Mouse (Mus musculus) megakaryocyte-erythroid progenitor cell, adult 5 weeks (primary cell): ENCODE measurements around the gene Olfr1356. TPM values are rescaled to one million over a fixed set of nuclear protein-coding genes. Genes with fewer than 3 reads are reported as not detected.

Experiments
- polyA plus RNA-seq: library from polyadenylated mRNA; stranded (reverse); fragments of >175 nt; gene quantifications from 2 replicates; pipeline ENCODE4 v1.2.3, GENCODE M21; 2012

The Olfr1356 gene
- polyA plus RNA-seq: not detected in 2 replicates

DNA sequence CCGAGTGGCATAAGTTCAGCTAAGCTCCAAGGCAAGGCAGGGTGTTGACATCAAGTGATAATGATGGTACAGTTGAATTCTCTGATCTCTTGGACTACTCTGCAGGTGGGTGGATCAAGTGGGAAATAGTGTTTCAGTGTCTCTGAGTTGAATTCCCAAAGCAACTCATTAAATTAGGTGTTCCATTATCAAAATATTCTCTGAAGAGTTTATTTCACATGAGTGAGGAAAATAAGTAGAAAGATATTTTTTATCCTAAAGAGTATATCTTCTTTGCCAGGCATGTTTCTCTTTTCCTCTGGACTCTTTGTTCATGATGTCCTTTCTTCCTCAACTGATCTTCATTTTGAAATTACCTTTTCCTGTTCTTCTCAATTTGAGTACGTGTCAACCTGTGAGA lies at the start of gene Olfr1356:
Gene Olfr1356 (minus strand): TSS at position 101 of the 400 bp plus-strand sequence.

DNA sequence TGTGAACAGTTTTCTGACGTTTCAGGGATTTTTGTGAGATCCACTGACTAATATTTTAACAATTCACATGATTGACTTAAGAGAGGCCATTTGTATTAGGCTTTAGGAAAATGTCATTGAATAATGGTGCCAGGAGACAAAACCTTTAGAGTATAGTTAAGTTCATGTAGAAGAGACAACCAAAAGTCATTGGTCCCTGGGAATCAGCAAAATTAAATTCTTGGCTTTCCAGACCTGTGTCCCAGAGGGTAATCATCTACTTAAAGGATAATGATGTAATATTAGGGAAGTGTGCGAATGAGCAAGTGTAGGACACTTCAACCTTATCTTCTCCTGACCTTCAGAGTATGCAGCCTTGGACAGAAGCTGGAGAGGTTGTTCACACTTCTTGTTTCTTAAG lies 23.3 kb upstream of the Olfr1356 start, which contains the start of gene Olfr1355:
Gene Olfr1355 (plus strand): TSS at position 301 of the 400 bp plus-strand sequence.

Other genes starting within 250 kb of the Olfr1356 start
- not detected in 2 replicates for gene Olfr1357, start 234.1 kb downstream of the Olfr1356 start, polyA plus RNA-seq
- gene Casp14, start 133.9 kb downstream of the Olfr1356 start, polyA plus RNA-seq: not detected in 2 replicates
- not detected in 2 replicates for gene Ccdc105, start 99.1 kb downstream of the Olfr1356 start, polyA plus RNA-seq
- not detected in 2 replicates for gene Slc1a6, start 71.7 kb downstream of the Olfr1356 start, polyA plus RNA-seq
- 0.02 TPM in 1 of 2 replicates, not detected in the other for gene Olfr1355, start 23.4 kb upstream of the Olfr1356 start, polyA plus RNA-seq
- not detected in 2 replicates for gene Olfr1354, start 61.0 kb upstream of the Olfr1356 start, polyA plus RNA-seq
- gene Olfr8, start 98.5 kb upstream of the Olfr1356 start, polyA plus RNA-seq: not detected in 2 replicates
- gene Olfr1353, start 111.1 kb upstream of the Olfr1356 start, polyA plus RNA-seq: 0.02 TPM in 1 of 2 replicates, not detected in the other
- gene Olfr1352, start 128.9 kb upstream of the Olfr1356 start, polyA plus RNA-seq: not detected in 2 replicates
- not detected in 2 replicates for gene Olfr1351, start 160.3 kb upstream of the Olfr1356 start, polyA plus RNA-seq
- gene Olfr57, start 176.6 kb upstream of the Olfr1356 start, polyA plus RNA-seq: not detected in 2 replicates
- gene 2610008E11Rik, start 245.4 kb upstream of the Olfr1356 start, polyA plus RNA-seq: 0.63 and 0.91 TPM in 2 replicates